8 mouse cellular contexts compared by ENCODE assay signal in the genomic region with DNA sequence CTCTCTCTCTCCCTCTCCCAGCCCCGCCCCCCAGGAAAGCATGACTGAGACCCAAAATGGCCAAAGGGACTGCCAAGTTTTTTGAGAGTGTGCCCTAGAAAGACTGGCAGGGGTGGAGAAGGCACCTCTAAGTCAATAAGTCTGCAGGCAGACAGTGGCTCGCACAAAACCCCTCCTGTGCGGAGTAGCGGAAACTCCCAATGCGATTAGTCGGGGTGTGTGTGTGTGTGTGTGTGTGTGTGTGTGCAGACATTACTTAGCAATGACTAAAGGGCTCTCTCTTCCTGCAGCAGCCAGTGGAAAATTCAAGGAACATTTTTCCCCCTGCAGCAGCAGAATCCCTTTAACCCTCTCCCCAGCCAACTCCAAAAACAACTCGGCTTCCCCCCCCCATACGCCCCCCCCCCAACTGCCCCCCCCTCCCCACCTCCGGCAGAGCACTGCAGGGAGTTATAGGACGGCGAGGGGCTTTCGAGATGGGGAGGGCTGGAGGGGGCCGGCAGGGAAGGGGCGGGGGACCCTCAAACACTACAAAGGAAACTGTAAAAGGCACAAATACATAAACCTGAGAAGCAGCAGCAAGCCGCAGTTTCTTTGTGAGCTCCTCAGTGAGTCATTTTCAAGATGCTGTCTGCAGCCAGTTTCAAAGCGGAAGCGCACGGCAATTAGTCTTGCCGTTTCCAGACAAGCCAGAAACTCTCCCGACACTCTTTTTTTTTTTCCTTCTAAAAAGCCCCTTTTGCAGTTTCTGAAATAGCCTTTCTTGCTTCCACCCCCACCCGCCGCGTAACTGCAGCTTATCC. TPM values are rescaled to one million over a fixed set of nuclear protein-coding genes. Genes with fewer than 3 reads are reported as not detected.
DNase-seq lines count a peak whose midpoint lies in the region; ATAC-seq lines count a peak whose summit lies in the region.

No protein-coding gene starts in this region.

- H3K27ac ChIP-seq in forebrain, embryonic 12.5 days, result peak overlapping the region; percentile 70; the same call in 1 of the 2 replicates

- H3K4me1 ChIP-seq in forebrain, embryonic 12.5 days, result peaks cover 19% of the 10 kb centered on the region

- peak overlapping the region; percentile 83 for H3K9ac ChIP-seq in forebrain, embryonic 12.5 days

- H3K4me2 ChIP-seq in forebrain, embryonic 12.5 days, result peak overlapping the region; percentile 99

- WGBS in forebrain, embryonic 12.5 days, result under 1% methylated on average over 18 of the region's 23 CpGs

- peak overlapping the region; percentile 57 for H3K4me3 ChIP-seq in forebrain, embryonic 12.5 days (replicated peaks)

- peak; percentile 67 for DNase-seq in T-cell, adult 2 months (ENCODE audit: low spot score)
- DNase-seq in left cerebral cortex, postnatal 25 days (ENCODE audit: low spot score in 2 of 2), result peak; percentile 39 to 77
- DNase-seq in right cerebral cortex, postnatal 4 days, result peak; percentile 37
- DNase-seq in layer of hippocampus, postnatal 25 days (ENCODE audit: extremely low spot score in 1 of 2, low spot score in 1 of 2), result no peak

- ATAC-seq in CD4-positive, CD25-positive, alpha-beta regulatory T cell, adult 4 months, result peak; percentile 57
- peak; percentile 39; the same call in 1 of the 2 replicates for ATAC-seq in forebrain, embryonic 12.5 days (ENCODE audit: low FRiP score)
- ATAC-seq in hematopoietic stem cell, adult 5-6 weeks (replicated peaks in 1 of 2; ENCODE audit: insufficient read depth in 1 of 2, low FRiP score in 2 of 2, low TSS enrichment in 1 of 2, low read depth in 1 of 2, poor library complexity in 2 of 2, severe bottlenecking in 2 of 2), result peak; percentile 26 to 55; a peak in 2 of 4 replicates
- ATAC-seq in megakaryocyte progenitor cell, adult 5-6 weeks (replicated peaks; ENCODE audit: poor library complexity), result peak; percentile 42

- H3K27me3 ChIP-seq in forebrain, embryonic 12.5 days, result peaks cover 19% of the 10 kb centered on the region

- H3K9me3 ChIP-seq in forebrain, embryonic 12.5 days, result no peaks in the 10 kb centered on the region

- intact Hi-C loops in left cerebral cortex, postnatal 25 days (cut with DNase I), result no loop called here

- no peaks in the 10 kb centered on the region for H3K36me3 ChIP-seq in forebrain, embryonic 12.5 days (replicated peaks)

RNA-seq across cellular contexts. Expression of gene Elk3, which starts 1.6 kb away (rescaled TPM):
- polyA plus RNA-seq in CD4-positive, CD25-positive, alpha-beta regulatory T cell, adult 4 months (2017; shearing (Covaris generic)), result 10 to 100 TPM; 26.0 to 26.3 TPM
- polyA plus RNA-seq in forebrain, embryonic 12.5 days (2016; fragmentation: Nextera tagmentation; extraction: Ambion mirVana), result 11.5 and 12.6 TPM in 2 replicates
- total RNA-seq in hematopoietic stem cell, adult 5-6 weeks (2017), result 40.1 and 46.4 TPM in 2 replicates
- total RNA-seq in left cerebral cortex, postnatal 25 days (2021), result 10 to 100 TPM in 1 of 2 experiments, 1 to 10 TPM in 1; 9.6 to 12.4 TPM
- total RNA-seq in megakaryocyte progenitor cell, adult 5-6 weeks (2015), result 27.0 and 28.4 TPM in 2 replicates
- 15.9 and 17.6 TPM in 2 replicates for total RNA-seq in megakaryocyte progenitor cell, adult 5-6 weeks (2017)
- total RNA-seq in layer of hippocampus, postnatal 25 days (2021), result 1 to 10 TPM; 7.6 to 8.5 TPM

Comparison
In these comparisons a context has a peak if more than half of its experiments do, and no peak if none do; other contexts are left out.
1. DNase-seq: peak in T-cell, adult 2 months (single experiment), left cerebral cortex, postnatal 25 days (2 of 2) and right cerebral cortex, postnatal 4 days (single experiment); none in layer of hippocampus, postnatal 25 days (0 of 2).
2. Peak in every context shown above with its lines, with median percentiles within 50 percentile points of each other: ATAC-seq.